Comparison of ENCODE assay signal across 9 mouse cellular contexts in the genomic region with DNA sequence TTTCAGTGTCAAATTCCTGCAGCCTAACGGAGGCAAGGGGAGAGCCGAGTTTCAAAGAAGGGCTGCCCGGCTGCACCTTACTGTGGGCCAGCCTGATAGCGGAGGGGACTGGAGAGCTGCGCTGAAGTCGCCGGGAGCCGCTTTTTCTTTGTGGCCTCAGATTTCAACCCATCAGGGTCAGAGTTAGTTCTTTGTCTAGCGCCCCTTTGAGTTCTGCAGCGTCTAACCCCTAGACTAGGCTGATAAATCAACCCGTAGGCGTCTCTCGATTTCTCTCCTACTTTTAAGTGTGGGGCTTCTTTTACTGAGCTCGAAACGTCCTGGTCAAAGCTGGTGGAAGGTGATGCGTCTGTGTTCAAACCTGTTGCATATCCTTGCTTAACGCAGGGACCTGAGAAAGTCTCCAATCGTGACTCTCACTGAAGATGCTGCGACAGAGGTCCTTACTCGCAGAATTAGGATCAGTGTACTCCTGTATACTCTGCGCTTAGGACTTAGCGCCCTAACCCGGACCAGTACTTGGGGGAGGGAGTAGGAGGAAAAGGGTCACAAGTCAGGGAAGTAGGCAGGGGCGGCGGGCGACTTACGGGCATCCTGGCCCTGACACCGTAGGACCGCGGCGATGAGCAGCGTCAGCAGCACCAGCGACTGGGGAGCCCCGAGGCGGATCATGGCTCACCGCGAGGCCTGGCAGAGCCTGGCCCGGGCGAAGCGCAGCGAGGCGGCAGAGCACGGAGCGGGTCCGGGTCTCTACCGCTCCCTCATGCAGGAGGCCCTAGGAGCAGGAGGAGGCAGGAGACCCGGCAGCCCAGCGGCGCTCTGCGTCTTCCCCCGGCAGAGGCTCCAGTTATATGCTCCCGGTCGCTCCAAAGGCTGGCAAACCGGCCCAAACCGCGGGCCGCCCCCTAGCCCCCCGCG. TPM values are rescaled to one million over a fixed set of nuclear protein-coding genes. Genes with fewer than 3 reads are reported as not detected.
A peak's percentile ranks its signal among the peaks of the same experiment; 100 is the strongest.
DNase-seq lines count a peak whose midpoint lies in the region; ATAC-seq lines count a peak whose summit lies in the region.
"Had no signal": no experiment of that assay in that cellular context is flagged by ENCODE, and none has a peak within 500 bp of the region (broad histone marks: within the 10 kb centered on the region; RNA-seq: fewer than 3 reads in every experiment).

Gene Col2a1 (minus strand): TSS at position 874 of the 918 bp plus-strand sequence.

- DNase-seq in kidney, adult 11 months, result no peak
- peak; percentile 89 for DNase-seq in embryo, embryonic 11 days
- DNase-seq in c-Kit-positive CD71-positive TER-119-positive erythroid progenitor cells, embryonic 14.5 days (ENCODE audit: low spot score), result no peak
- no peak for DNase-seq in frontal cortex, adult 2 months (ENCODE audit: extremely low spot score in 1 of 2, low spot score in 1 of 2)

- peaks cover 52% of the 10 kb centered on the region for H3K27me3 ChIP-seq in kidney, embryonic 14.5 days (ENCODE audit: control insufficient read depth, insufficient read depth, low read length)
- peaks cover 59% of the 10 kb centered on the region for H3K27me3 ChIP-seq in hindbrain, embryonic 13.5 days
- peaks cover 22% of the 10 kb centered on the region for H3K27me3 ChIP-seq in midbrain, embryonic 15.5 days (replicated peaks)

- H3K36me3 ChIP-seq in kidney, embryonic 14.5 days (ENCODE audit: control insufficient read depth, insufficient read depth, low read length), result no peaks in the 10 kb centered on the region
- H3K36me3 ChIP-seq in hindbrain, embryonic 13.5 days, result no peaks in the 10 kb centered on the region
- H3K36me3 ChIP-seq in midbrain, embryonic 15.5 days (replicated peaks), result no peaks in the 10 kb centered on the region

- H3K27ac ChIP-seq in kidney, embryonic 14.5 days (ENCODE audit: low read depth, low read length), result no peak within 1 kb of the TSS
- H3K27ac ChIP-seq in hindbrain, embryonic 13.5 days, result peak within 1 kb of the TSS; percentile 84
- 0 out of 2 replicates have a peak within 1 kb of the TSS, but pooled peaks have one; percentile 3 for H3K27ac ChIP-seq in midbrain, embryonic 15.5 days

- under 1% methylated on average over 56 of the region's 59 CpGs for WGBS in kidney, embryonic 14.5 days
- WGBS in hindbrain, embryonic 13.5 days, result under 1% methylated on average over 59 of the region's 59 CpGs
- WGBS in midbrain, embryonic 15.5 days, result under 1% methylated on average over 59 of the region's 59 CpGs

- peak within 1 kb of the TSS; percentile 58 for H3K9ac ChIP-seq in kidney, embryonic 14.5 days (ENCODE audit: low read depth, low read length)
- peak within 1 kb of the TSS; percentile 79 for H3K9ac ChIP-seq in hindbrain, embryonic 13.5 days
- H3K9ac ChIP-seq in midbrain, embryonic 15.5 days, result peak within 1 kb of the TSS; percentile 41

- H3K9me3 ChIP-seq in kidney, embryonic 14.5 days (ENCODE audit: control insufficient read depth, low read length), result no peaks in the 10 kb centered on the region
- H3K9me3 ChIP-seq in hindbrain, embryonic 13.5 days, result no peaks in the 10 kb centered on the region
- no peaks in the 10 kb centered on the region for H3K9me3 ChIP-seq in midbrain, embryonic 15.5 days

- peak within 1 kb of the TSS; percentile 40 for H3K4me3 ChIP-seq in kidney, embryonic 14.5 days (ENCODE audit: low read length)
- peak within 1 kb of the TSS; percentile 50 for H3K4me3 ChIP-seq in hindbrain, embryonic 13.5 days
- H3K4me3 ChIP-seq in midbrain, embryonic 15.5 days, result peak within 1 kb of the TSS; percentile 42
- H3K4me3 ChIP-seq: myocyte had no signal

- H3K4me2 ChIP-seq in kidney, embryonic 14.5 days (replicated peaks; ENCODE audit: low read depth, low read length), result peak within 1 kb of the TSS; percentile 75
- peak within 1 kb of the TSS; percentile 86 for H3K4me2 ChIP-seq in hindbrain, embryonic 13.5 days
- peak within 1 kb of the TSS; percentile 68 for H3K4me2 ChIP-seq in midbrain, embryonic 15.5 days

- peak; percentile 50 for ATAC-seq in kidney, embryonic 14.5 days (ENCODE audit: low FRiP score, low TSS enrichment)
- ATAC-seq in hindbrain, embryonic 13.5 days (ENCODE audit: low FRiP score), result peak; percentile 26; the same call in 1 of the 2 replicates
- ATAC-seq in midbrain, embryonic 15.5 days (replicated peaks), result peak; percentile 49
- no peak for ATAC-seq in activated CD4-positive, CD25-positive, alpha-beta regulatory T cell, adult 4 months

- peaks cover 25% of the 10 kb centered on the region for H3K4me1 ChIP-seq in kidney, embryonic 14.5 days (ENCODE audit: control insufficient read depth, insufficient read depth, low read length)
- H3K4me1 ChIP-seq in hindbrain, embryonic 13.5 days (replicated peaks), result peaks cover 63% of the 10 kb centered on the region
- H3K4me1 ChIP-seq in midbrain, embryonic 15.5 days, result peaks cover 60% of the 10 kb centered on the region

RNA-seq across cellular contexts. Expression of gene Col2a1, which starts in this region (rescaled TPM):
- polyA plus RNA-seq in kidney, embryonic 14.5 days (2014; fragmentation: Nextera tagmentation; extraction: Ambion mirVana), result 13.8 and 23.9 TPM in 2 replicates
- 53.5 and 69.4 TPM in 2 replicates for polyA plus RNA-seq in hindbrain, embryonic 13.5 days (2015; fragmentation: Nextera tagmentation; extraction: Ambion mirVana)
- polyA plus RNA-seq in midbrain, embryonic 15.5 days (2015; fragmentation: Nextera tagmentation; extraction: Ambion mirVana), result 34.7 and 35.7 TPM in 2 replicates
- polyA plus RNA-seq in activated CD4-positive, CD25-positive, alpha-beta regulatory T cell, adult 4 months (2017; shearing (Covaris generic)), result under 1 TPM in 1 of 2 experiments, not detected in 1; 0.25 TPM
- 1.8 and 2.0 TPM in 2 replicates for polyA plus RNA-seq in frontal cortex, adult 2 months (2012; rRNA removed)
